Mouse (Mus musculus) kidney, adult 18-20 months (tissue): ENCODE results near the gene Ubl4a.
"Not testable (repeated sequence)": the region's sequence is repeated elsewhere in the genome, so short reads cannot be mapped to it uniquely, and the experiment has no call there.

Experiments used
- DNase-seq: peaks from one replicate; pipeline ENCODE4 v3.0.0; 2021

Gene Ubl4a

DNA sequence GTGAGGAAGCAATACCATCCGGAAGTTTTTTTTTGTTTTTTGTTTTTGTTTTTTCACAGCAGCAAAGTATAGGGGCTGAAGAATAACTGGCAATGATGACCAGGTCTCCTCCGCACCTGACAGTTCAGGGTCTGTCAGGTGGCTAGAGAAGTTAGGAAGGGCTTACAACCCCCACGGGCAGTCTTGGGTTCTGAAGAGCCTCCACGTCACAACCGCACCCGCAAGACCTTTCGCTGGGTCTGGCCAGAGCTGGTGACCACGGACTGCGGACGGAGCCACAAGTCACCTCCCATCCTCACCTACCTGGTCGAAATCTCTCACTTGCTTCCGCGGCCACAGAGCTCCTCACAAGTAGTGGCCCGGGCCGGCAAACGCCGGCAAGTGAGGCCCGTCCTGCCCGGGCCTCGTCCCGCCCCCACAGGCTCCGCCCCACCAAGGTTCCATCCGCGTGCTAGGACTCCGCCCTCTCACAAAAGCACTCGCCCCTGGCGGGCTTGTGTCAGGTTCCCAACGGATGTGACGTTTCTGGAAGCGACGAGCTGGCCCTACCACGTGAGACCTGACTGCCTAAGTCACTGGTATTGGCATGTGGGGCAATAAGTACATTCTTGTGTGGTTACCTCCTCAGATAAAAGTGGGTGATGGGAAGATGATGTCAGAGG lies at the start of gene Ubl4a, which contains the start of gene Slc10a3:
Ubl4a (minus strand) TSS at position 331 of the 662 bp plus-strand sequence.
Slc10a3 (minus strand) TSS at position 462 of the 662 bp plus-strand sequence.
- peak; percentile 87 for DNase-seq

GRCm38 (mm10) chrX:74413377-74413776 lies 40.4 kb upstream of the Ubl4a start:
- DNase-seq = peak; percentile 64

DNA sequence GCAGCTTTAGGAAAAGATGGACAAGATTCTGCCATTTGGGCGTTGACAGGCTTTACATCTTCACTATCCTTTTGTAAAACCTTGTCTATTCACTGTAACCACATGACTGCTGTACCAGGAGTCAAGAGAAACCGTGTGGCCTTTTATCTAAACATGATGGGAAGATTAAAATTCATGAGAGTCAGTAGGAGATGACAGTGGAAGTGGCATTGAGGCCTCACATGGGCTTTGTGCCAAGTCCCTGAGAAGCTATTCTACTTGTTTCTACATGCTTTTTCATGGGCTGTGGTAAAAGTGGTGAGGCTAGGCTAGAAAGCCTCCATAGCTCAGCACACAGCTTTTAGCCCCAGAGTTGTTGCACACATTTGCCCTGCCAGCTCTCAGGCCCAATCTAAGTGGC lies 35.3 kb upstream of the Ubl4a start:
- DNase-seq = no peak

DNA sequence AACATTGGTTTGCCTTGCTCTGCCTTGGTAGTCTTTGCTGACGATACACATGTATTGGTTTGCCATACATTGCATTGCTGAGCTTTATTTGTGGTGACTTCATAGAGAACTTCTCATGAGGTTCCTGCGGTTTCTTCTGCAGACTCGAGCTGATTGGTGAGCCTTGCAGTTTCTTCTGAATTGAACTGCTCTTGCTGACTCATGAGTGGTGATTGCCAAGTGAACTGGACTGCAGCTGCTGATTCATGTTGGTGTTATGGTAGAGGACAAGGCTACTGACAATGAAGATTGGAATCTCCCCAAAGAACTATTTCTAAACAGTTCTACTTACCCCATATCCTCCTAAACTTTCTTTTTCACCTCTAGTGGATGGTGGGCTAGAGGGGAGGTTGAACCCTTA lies 27.1 kb upstream of the Ubl4a start:
- no peak for DNase-seq

DNA sequence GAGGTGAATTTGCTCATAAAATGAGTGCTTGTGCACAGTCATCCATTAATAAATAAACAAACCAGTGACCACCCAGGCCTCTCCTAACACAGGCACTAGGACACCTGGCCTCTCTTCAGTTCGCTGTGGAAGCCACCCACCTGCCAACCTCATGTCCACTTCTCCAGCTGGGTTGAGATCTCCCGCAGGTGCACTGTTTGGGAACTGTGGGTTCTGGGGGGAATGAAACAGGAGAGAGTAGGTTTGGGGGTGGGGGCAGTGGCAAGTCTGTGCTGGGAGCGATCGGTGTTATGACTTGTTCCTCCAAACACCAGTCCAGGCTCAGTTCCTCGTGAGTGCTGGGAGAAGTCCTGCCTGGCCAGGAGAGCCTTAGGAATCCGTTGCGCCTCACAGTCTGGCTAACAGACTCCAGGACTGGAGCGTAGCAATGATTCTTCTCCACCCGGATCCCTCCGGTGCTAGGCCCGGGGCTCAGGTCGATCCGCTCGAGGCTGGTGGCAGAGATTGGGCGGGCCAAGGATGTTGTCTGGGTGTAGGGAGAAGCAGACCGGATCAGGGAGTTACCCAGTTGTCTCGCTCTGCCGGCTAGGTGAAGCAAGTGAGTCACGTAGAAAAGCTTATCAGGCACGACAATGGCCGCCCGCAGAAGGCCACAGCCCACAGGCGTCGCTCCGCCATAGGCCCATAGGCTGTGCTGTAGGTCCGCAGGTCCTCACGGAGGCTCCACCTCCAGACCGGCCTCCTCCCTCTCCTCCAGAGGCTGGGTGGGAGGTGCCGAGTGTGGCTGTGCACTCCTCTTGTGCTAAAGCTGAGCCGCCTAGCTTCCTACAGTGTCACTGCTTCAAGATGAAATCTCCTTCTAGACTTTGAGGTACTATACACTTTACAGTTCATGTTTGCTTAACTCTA lies 19.8 kb upstream of the Ubl4a start, which contains the start of the genes Fam3a and Ikbkg:
Fam3a (minus strand) TSS at position 738 of the 909 bp plus-strand sequence.
Ikbkg (plus strand) TSS at position 756 of the 909 bp plus-strand sequence.
- DNase-seq = peak; percentile 81

DNA sequence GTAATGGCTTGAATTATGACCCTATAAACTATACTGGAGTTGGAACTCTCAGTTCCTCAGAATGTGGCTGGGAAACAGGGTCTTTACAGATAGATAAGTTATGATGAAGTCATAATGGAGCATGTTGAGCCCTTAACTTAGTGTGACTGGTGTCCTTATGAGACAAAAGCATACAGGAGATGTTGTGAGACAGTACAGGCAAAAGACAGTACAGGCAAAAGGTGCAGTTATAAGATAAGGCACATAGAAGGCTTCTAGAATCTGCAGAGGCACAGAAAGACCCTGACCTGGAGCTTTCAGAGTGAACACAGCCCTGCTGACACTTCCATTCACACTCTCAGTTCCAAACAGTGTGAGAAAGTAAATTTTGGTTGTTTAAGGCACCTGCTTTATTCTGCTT lies 15.1 kb upstream of the Ubl4a start:
- no peak for DNase-seq

DNA sequence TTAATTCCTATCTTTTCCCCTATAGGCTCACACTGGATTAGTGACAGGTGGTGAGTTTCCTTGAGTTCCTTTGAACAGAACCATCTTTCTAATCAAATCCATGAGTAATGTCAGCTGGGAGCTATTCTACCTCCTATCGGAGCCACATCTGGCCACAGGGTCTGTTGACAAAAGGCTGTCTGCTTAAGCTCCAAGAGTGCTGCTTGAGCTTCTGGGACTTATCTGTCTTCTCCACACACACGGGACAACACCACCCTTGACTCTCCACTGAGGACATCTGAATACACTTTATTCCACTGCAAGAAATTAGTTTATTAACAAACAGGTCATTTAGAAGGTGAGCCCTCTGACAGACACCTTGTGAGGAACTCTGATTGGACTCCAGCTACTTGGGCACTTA lies 11.4 kb upstream of the Ubl4a start:
- DNase-seq = no peak

GRCm38 (mm10) chrX:74368209-74368909 lies 4.7 kb downstream of the Ubl4a start:
- peak; percentile 81 for DNase-seq

GRCm38 (mm10) chrX:74367512-74367911 lies 5.5 kb downstream of the Ubl4a start:
- no peak for DNase-seq

GRCm38 (mm10) chrX:74359171-74359570 lies 13.8 kb downstream of the Ubl4a start:
- DNase-seq = peak; percentile 16

GRCm38 (mm10) chrX:74357069-74357468 lies 15.9 kb downstream of the Ubl4a start:
- DNase-seq = not testable (repeated sequence)

DNA sequence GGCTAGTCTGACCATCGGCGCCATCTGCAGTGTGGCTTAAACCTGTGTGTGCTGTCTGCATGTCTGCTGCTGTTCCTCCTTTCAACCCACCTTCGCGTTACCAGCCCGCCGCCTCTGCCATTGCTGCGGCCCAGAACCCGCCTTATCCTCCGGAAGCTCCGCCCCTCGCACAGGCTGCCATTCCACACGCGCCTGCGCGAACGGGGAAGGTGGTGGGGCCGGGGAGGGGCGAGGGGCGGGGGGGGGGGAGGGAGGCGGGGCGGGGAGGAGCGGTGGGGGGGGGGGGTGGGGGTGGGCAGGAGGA lies 19.6 kb downstream of the Ubl4a start, which contains the start of gene Lage3:
Lage3 (minus strand) TSS at position 152 of the 304 bp plus-strand sequence.
- DNase-seq = peak; percentile 83

DNA sequence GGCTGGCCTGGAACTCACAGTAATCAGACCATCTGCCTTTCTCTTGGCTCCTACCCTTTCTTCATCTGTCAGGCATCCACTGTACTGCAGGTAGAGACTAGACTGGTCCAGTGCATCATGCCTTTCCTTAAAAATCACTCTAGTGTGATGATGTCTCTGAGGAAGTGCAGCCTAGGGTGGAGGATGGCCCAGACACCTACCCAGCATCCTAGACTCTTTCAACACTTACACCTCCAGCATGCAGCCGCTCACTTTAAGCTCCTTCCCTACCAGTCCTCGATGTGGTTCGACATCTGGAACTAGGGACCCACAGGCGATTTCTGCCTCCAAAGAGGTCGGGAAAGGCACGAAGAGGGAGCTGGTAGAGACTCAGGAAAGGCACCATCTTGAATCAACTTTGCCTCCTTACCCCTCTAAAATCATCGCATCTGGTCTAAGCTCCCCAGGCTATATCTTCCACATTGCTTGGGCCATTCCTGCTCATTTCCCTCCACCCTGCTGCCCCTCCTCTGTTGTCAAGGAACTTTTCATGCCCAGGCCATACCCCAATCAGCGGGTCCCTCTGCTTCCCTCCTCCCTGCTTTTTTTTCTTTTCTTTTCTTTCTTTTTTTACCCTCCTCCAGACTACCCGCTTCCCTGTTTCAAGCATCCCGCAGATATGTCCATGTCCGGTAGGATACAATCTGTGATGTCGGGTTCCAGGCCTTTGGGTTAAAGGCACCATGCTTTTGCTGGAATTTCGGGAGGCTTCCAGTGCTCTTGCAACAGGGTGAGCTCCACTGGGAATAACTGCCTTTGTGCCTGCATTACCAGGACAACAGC lies 20.2 kb downstream of the Ubl4a start:
- no peak for DNase-seq

DNA sequence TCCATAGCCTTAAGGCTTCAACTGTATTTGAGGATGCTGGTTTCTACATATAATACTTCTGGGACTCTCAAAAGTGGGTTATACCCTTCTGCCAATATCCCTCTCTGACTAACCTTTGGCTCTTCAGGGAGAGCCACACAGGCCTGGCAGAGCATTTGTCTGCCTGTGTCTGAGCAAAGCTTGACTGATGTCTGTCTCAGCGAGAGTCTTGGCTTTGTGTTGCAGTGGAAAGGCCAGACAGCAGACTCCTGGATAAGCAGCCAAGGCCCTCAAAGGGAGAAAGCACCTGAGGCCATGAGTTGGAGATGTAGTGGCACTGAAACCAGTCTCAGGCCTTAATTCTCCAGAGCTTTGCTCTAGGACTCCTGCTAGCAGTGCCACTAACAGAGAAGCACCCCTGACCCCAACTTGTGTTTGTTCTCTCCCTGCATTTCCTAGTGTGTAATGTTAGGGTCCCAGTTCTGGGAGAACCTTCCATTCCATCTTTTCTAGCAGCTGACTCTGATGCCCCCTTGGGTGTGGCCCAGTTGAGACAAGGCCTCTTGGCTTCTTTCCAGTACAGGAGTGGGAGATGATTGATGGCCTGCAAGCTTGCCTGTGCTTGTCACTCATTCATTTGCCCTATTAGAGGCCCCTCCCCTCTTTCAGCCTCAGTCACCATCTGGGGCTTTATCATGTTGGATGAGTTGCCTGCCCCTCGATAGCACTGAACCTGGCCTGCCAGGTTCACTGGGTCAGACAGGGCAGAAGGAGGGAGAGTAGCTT lies 42.7 kb downstream of the Ubl4a start:
- no peak for DNase-seq

DNA sequence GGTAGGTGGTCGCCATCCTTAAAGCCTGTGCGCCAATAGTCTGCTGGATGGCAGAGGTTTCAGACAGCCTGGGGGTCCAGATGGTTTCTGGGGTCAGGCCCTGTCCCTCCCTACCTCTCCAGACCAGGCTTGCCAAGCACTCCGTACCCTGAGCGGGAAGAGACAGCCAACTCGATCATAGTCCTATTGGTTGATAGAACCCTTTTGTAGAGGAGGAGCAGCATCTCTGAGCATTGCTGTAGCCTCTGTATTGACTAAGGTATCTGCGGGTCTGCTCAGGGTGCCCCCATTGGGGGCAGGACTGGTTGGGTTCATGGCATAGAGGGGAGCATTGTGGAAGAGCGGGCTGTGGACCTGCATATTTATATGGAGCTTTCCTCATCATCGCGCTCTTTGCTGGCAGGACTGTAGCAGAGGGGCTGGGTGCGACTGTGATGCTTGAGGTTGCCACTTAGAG lies 43.8 kb downstream of the Ubl4a start:
- no peak for DNase-seq

DNA sequence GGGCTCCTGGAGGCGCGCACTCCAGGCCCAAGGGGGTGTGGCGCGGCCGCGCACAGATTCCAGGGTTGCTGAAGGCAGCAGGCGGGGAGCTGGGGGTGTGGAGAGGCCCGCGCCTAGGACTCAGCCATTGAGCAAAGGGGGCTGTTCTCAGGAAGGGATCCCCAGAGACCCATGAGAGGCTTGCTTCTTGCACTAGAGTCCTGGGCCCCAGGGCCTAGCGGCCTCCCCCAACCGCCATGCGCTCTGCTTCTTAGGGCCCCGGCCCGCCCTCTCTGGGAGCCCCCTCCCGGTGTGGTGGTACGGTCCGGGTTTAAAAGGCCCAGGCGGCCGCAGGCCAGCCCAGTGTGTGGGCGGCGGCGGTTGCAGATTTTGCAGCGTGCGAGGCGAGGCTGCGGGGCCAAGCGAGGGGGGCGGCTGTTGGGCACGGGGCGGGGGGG lies 44.3 kb downstream of the Ubl4a start, which contains the start of gene Plxna3:
Plxna3 (plus strand) TSS at position 342 of the 437 bp plus-strand sequence.
- peak; percentile 75 for DNase-seq
